Mouse (Mus musculus) olfactory bulb, adult 2 months (tissue): ENCODE data around the gene Sgsh. TPM values are rescaled to one million over a fixed set of nuclear protein-coding genes. Genes with fewer than 3 reads are reported as not detected.

ENCODE experiments used
- H3K27ac ChIP-seq: fragments of 200-500 bp; 2 replicates; pipeline ENCODE4 v1.5.1; 2012; ENCODE audit warnings: low read depth, low read length; ENCODE audit not compliant: insufficient read depth
- H3K4me1 ChIP-seq: fragments of 200-500 bp; 2 replicates; pipeline ENCODE4 v1.6.1; 2012; ENCODE audit warnings: low read length; ENCODE audit not compliant: control insufficient read depth, insufficient read depth
- H3K4me3 ChIP-seq: fragments of 200-500 bp; 2 replicates; pipeline ENCODE4 v1.5.1; 2012; ENCODE audit warnings: mild to moderate bottlenecking, low read depth, low read length, moderate library complexity; ENCODE audit not compliant: insufficient read depth
- CTCF ChIP-seq: fragments of 200-500 bp; IDR thresholded peaks from 2 replicates; pipeline ENCODE4 v1.5.1; 2012; ENCODE audit warnings: low read depth, mild to moderate bottlenecking, low read length, moderate library complexity; ENCODE audit not compliant: insufficient read depth
- POLR2A ChIP-seq: fragments of 200-500 bp; IDR thresholded peaks from 2 replicates; pipeline ENCODE4 v1.6.1; 2012; ENCODE audit warnings: mild to moderate bottlenecking, low read depth, low read length, moderate library complexity; ENCODE audit not compliant: insufficient read depth
- WGBS: fragments of 180-500 bp; shearing (Covaris S2); methylation state at CpG from one replicate; pipeline ENCODE4 v1.1.7; 2018; 5-methylcytosine and 5-hydroxymethylcytosine counted together
- polyA plus RNA-seq: library from polyadenylated mRNA; stranded (reverse); fragments of >200 nt; gene quantifications from 2 replicates; pipeline ENCODE4 v1.2.4, GENCODE M21; 2012; ENCODE audit warnings: low replicate concordance; ENCODE audit not compliant: missing spikeins, insufficient read depth, insufficient read length

Gene Sgsh
- polyA plus RNA-seq, 1 experiment: not detected

- Histone ChIP-seq H3K4me1 (no peaks in the 10 kb centered on the region), H3K27ac (no peak overlapping the region), H3K4me3 (no peak overlapping the region)
- TF ChIP-seq POLR2A: no peak
- no peak for TF ChIP-seq CTCF
- WGBS: 66% methylated on average over 4 of the region's 4 CpGs
Observed at GRCm38 (mm10) chr11:119330592-119330991, 24.7 kb downstream of the Sgsh start.

- no peak overlapping the region for H3K27ac ChIP-seq
- no peak for TF ChIP-seq CTCF
- TF ChIP-seq POLR2A: no peak
- no peaks in the 10 kb centered on the region for H3K4me1 ChIP-seq
- 84% methylated on average over 1 of the region's 1 CpGs for WGBS
- no peak overlapping the region for H3K4me3 ChIP-seq
Observed at GRCm38 (mm10) chr11:119325068-119325467, 30.3 kb downstream of the Sgsh start.

- no peaks in the 10 kb centered on the region for H3K4me1 ChIP-seq
- H3K4me3 ChIP-seq: no peak overlapping the region
- no peak overlapping the region for H3K27ac ChIP-seq
- TF ChIP-seq CTCF (no peak), POLR2A (no peak)
- 81% methylated on average over 13 of the region's 13 CpGs for WGBS
Observed at GRCm38 (mm10) chr11:119322521-119322920, 32.8 kb downstream of the Sgsh start.

- WGBS: 76% methylated on average over 4 of the region's 4 CpGs
- Histone ChIP-seq H3K4me1 (peaks cover 6% of the 10 kb centered on the region; the same call in 1 of the 2 replicates), H3K27ac (no peak overlapping the region), H3K4me3 (no peak overlapping the region)
- no peak for TF ChIP-seq CTCF
- TF ChIP-seq POLR2A: no peak
Observed at GRCm38 (mm10) chr11:119316720-119317119, 38.6 kb downstream of the Sgsh start.

GRCm38 (mm10) chr11:119314252-119314936 is 40.9 kb downstream of the Sgsh start:
- no peak overlapping the region for H3K27ac ChIP-seq
- H3K4me1 ChIP-seq: peaks cover 6% of the 10 kb centered on the region; the same call in 1 of the 2 replicates
- 80% methylated on average over 17 of the region's 17 CpGs for WGBS
- no peak overlapping the region for H3K4me3 ChIP-seq
- TF ChIP-seq POLR2A (no peak), CTCF (no peak)

- WGBS: 21% methylated on average over 10 of the region's 10 CpGs
- no peaks in the 10 kb centered on the region for H3K4me1 ChIP-seq
- no peak for TF ChIP-seq CTCF
- TF ChIP-seq POLR2A: no peak
- H3K4me3 ChIP-seq: no peak overlapping the region
- H3K27ac ChIP-seq: no peak overlapping the region
Observed at GRCm38 (mm10) chr11:119310621-119311020, 44.7 kb downstream of the Sgsh start.

GRCm38 (mm10) chr11:119307916-119308315 is 47.4 kb downstream of the Sgsh start:
- TF ChIP-seq POLR2A (no peak), CTCF (no peak)
- no peak overlapping the region for H3K27ac ChIP-seq
- H3K4me1 ChIP-seq: no peaks in the 10 kb centered on the region
- WGBS: 41% methylated on average over 11 of the region's 11 CpGs
- H3K4me3 ChIP-seq: no peak overlapping the region

- WGBS: 77% methylated on average over 1 of the region's 1 CpGs
- Histone ChIP-seq H3K27ac (no peak within 1 kb of the TSS), H3K4me3 (no peak within 1 kb of the TSS), H3K4me1 (no peaks in the 10 kb centered on the region)
- TF ChIP-seq POLR2A: no peak
- no peak for TF ChIP-seq CTCF
Observed at GRCm38 (mm10) chr11:119307658-119307867, 47.8 kb downstream of the Sgsh start, which contains the start of gene Card14. Gene Card14, plus strand, starts transcription at chr11:119307768.

- Histone ChIP-seq H3K4me3 (no peak overlapping the region), H3K4me1 (no peaks in the 10 kb centered on the region), H3K27ac (no peak overlapping the region)
- TF ChIP-seq POLR2A (no peak), CTCF (no peak)
- 76% methylated on average over 13 of the region's 13 CpGs for WGBS
Observed at GRCm38 (mm10) chr11:119306762-119307657, 48.3 kb downstream of the Sgsh start.
